Mouse (Mus musculus) adipocyte (in vitro differentiated cells): ENCODE measurements around the gene Eva1c.

Experiments used
- DNase-seq: peaks from one replicate; pipeline ENCODE4 v3.0.0-alpha.2; 2016; ENCODE audit warnings: low spot score

Eva1c gene

DNA sequence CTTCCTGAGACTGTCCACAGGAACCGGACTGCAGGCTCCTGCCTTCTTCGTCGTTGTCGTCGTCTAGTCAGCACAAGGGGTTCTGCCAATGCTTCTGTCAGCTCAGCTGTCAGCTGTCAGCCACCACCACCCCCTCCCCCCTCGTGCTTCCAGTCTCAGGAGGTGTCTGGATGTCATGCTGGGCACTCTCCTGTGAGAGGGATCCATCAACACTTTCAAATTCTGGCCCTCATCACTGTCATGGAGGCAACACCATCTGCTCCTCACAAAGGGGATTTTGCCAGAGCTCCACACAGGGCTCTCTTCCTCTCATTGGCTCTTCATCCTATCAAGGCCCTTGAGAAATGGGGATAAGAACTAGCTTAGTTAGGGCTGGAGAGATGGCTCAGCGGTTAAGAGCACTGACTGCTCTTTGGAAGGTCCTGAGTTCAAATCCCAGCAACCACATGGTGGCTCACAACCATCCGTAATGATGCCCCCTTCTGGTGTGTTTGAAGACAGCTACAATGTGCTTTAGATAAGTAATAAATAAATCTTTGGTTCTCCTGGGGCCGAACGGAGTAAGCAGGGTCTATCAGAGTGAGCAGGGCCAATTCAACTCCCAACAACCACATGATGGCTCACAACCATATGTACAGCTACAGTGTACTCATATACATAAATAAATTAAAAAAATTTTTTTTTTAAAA lies 95.1 kb downstream of the Eva1c start:
- no peak for DNase-seq

- DNase-seq: no peak
Measured at GRCm38 (mm10) chr16:90924606-90925370, 98.3 kb downstream of the Eva1c start.

- peak; percentile 83 for DNase-seq
Measured at GRCm38 (mm10) chr16:90925461-90925860, 98.9 kb downstream of the Eva1c start.

- DNase-seq: no peak
Measured at GRCm38 (mm10) chr16:90927446-90927845, 100.9 kb downstream of the Eva1c start.

GRCm38 (mm10) chr16:90933534-90934176 lies 107.1 kb downstream of the Eva1c start:
- DNase-seq: no peak

DNA sequence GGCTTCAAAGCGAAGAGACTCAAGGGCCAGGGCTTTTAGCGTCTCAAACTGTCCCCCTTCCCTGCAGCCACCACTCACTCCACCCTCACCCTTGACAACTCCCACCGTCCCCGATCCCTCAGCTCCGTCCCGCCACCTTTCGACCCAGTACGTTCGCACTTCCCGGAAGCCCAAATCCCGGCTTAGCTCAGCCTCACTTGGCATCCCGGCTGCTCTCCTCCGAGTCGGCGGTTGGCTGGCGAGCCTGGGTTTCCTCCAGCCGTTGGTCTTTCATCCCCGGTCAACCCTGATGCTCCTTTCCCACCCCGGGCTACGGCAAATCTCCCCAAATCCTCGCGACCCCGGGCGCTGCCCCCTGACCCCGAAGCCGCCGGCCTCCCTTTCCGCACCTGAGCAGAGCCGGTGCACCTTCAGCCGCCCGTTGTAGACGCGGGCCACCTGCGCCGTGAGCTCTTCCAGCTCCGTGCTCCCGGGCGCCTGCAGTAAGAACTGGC lies 107.7 kb downstream of the Eva1c start:
- DNase-seq: peak; percentile 76

- peak; percentile 99 for DNase-seq
Measured at GRCm38 (mm10) chr16:90934687-90935328, 108.3 kb downstream of the Eva1c start, which contains the start of gene Cfap298. Gene Cfap298, minus strand, starts transcription at chr16:90935114.

- DNase-seq: no peak
Measured at GRCm38 (mm10) chr16:90941246-90941645, 114.7 kb downstream of the Eva1c start.

DNA sequence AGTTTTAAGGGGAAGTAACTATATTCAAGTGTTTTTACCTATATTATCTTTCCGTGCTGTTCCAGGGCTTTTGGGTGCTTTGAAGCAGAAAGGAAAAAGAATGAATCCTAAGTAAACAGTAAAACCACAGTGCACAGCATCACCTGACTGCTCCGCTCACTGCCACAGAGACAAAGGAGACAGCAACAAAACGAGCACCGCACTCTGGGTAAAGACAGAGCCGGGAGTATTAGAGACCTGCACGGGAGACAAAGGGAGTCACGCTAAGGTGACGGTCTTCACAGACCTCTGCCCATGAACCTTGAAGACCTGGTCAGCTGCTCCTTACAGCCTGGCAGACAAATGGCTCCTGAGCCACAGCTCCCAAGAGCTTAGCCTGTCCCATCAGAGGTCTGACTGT lies 120.5 kb downstream of the Eva1c start:
- no peak for DNase-seq

- DNase-seq: no peak
Measured at GRCm38 (mm10) chr16:90950354-90950963, 123.9 kb downstream of the Eva1c start.

- DNase-seq: no peak
Measured at GRCm38 (mm10) chr16:90953147-90953546, 126.6 kb downstream of the Eva1c start.

GRCm38 (mm10) chr16:90953770-90954169 lies 127.3 kb downstream of the Eva1c start:
- DNase-seq: no peak
